Mouse (Mus musculus) cerebellum, adult 9-11 months (tissue): ENCODE data around the gene Gpr153.
"Not testable (repeated sequence)": the region's sequence is repeated elsewhere in the genome, so short reads cannot be mapped to it uniquely, and the experiment has no call there.

Source experiments
- DNase-seq: peaks from one replicate; pipeline ENCODE4 v3.0.0; 2022

The Gpr153 gene

GRCm38 (mm10) chr4:152273621-152274236 lies at the start of gene Gpr153:
Gpr153 (plus strand) TSS chr4:152274232.
- DNase-seq: peak; percentile 71

DNA sequence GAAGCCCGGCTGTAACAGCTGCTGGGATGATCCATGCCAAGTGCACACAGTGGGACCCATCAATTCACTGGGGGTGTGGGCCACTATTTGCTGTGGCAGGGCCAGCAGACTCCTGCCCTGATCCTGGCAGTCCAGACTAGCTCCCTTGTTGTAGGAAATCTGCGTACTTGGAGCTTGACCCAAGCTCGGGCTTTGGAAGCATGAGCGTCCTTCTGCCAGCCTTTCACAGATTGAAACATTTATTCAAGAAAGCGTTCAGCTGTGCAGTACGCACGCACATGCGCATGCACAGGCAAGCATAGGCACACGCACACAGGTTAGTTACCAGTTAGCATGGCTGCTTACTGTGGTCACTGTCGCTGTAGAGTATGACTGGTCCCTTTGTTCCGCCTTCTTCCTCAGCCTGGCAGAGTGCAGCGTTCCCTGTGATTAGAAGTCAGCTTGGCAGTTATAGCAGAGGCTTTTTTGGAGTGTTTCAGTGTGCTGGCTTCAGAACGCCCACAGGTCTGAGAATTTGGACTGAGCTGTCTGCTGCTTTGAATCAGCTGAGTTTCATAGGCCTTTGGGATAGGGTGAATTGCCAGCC lies 47.0 kb upstream of the Gpr153 start:
- DNase-seq: peak; percentile 68

DNA sequence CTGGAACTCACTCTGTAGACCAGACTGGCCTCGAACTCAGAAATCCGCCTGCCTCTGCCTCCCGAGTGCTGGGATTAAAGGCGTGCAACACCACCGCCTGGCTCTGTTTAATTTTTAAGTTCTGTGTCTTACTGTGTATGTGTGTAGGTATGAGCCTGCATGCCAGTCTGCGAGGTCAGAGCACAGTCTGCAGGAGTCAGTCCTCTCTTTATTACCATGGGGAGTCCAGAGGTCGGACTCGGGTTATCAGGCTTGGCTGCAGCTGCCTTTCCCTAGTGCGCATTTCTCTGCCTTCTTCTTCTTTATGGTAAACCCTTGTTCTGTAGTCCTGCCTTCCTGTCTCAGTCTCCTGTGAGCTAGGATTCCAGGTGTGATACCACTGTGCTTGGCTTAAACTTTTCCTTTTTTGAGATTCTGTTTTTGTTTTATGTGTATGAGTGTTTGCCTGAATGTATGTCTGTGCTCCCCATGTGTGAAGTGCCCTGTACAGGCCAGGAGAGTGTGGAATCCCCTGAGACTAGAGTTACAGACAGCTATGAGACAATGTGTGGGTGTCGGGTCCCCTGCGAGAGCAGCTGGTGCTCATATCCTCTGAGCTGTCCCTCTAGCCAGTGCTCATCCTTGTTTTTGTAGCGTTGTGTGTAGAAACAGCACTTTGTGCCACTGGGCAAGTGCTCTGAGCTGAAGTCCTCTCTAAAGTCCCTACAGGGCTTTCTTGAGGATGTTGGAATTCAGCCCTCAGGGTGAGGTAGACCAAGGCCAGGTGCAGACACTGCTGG lies 46.1 kb upstream of the Gpr153 start:
- DNase-seq: no peak

GRCm38 (mm10) chr4:152230331-152230730 lies 43.7 kb upstream of the Gpr153 start:
- DNase-seq: not testable (repeated sequence)

DNA sequence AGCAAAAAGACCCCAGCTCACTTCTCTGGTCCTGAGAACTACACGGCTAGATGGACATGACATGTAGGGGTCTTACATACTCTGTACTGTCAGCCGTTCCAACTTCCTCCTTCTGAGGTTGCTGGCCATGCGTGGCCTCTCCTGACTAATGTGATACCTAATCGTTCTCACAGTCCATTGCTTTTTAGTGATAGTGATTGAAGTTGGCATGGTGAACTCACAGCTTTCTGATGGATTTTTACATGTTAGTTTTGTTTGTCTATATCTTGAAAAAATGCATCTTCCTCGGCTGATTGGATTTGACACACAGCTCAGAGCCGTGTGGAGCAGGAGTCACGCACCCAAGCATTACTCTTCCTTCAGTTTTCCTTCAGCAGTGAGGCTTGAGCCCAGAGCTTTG lies 42.7 kb upstream of the Gpr153 start:
- no peak for DNase-seq

- DNase-seq: peak; percentile 83
Measured at GRCm38 (mm10) chr4:152232411-152232903, 41.6 kb upstream of the Gpr153 start.

DNA sequence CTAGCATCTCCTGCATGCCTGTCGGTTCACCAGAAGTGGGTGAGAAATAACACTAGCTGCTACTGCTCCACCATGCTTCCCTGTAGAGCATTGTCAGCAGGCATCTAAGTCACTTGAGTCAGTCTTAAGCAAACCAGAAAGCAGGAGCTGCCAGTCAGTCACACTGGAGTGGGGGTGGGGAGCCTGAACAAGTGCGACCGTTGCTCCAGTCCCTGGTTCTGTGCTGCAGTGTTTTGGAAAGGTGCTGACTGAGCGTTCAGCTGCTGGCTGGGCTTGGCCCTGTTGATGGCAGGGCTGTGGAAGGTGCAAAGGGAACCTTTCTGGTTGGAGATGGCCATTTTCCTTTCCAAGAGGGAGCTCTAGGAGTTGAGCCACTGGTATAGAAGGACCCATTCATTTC lies 34.1 kb upstream of the Gpr153 start:
- DNase-seq: no peak

- DNase-seq: no peak
Measured at GRCm38 (mm10) chr4:152243241-152243891, 30.7 kb upstream of the Gpr153 start.

DNA sequence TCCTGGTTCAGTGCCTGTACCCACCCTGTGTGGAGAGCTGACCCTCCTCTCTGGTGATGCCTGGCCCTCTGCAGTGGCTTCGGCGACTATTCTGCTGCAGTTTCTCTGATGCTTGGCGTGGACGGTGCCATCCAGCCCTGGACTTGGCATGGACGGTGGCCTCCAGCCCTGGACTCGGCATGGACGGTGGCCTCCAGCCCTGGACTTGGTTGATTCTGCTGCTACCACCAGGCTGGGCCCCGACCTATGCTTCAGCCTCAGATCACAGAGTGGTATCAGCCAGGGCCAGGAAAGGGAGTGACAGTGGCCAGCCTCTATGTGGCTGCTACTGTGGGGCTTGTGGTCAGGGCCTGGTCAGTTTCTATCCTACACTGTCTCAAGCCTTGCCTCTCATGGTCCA lies 30.1 kb upstream of the Gpr153 start:
- DNase-seq: peak; percentile 79

GRCm38 (mm10) chr4:152244545-152245522 lies 29.2 kb upstream of the Gpr153 start:
- no peak for DNase-seq

DNA sequence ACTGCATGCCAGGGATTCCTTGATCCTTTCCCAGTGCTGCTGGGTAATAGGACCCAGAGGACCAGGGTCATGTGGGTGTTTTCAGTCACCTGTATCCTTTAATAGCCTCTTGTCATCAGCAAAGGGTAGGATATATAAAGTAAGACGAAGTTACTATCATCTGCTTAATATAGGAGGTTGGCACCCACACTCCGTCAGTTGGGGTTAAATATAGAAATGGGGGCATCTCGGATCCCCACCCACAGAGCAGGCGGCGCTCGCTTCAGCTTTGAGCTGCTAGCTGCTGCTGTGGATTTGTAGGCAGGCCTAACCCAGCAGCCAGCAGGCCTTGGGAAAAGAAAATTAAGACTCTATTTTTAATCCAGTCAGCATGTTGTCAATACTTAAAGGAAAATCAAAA lies 28.0 kb upstream of the Gpr153 start:
- DNase-seq: no peak

- no peak for DNase-seq
Measured at GRCm38 (mm10) chr4:152247195-152247594, 26.8 kb upstream of the Gpr153 start.

- DNase-seq: no peak
Measured at GRCm38 (mm10) chr4:152250615-152251014, 23.4 kb upstream of the Gpr153 start.

DNA sequence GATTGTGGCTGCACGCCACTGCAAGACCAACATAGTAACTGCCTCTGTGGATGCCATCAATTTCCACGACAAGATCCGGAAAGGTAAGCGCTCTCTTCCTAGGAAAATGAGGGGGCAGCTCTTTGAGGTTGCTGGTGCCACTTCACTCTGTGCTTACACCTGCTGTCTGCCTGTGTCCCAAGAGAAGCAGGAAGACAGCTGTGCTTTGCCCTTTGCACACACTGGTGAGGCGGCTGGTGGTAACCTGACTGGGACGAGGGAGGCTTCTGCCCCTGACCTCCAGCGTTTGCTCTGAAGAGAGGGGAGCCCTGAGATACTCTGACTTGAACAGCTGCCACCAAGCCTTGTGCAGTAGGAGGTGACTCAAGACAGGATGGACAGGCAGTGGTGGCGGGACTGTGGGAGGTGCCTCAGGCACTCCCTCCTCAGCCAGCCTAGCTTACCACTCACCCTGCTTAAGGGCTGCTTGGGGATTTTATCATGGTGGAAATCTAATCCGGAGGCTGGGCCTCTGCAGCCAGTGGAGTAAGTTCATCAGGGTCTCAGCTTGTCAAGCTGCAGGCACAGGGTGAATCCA lies 20.8 kb upstream of the Gpr153 start:
- DNase-seq: no peak

GRCm38 (mm10) chr4:152257070-152257469 lies 17.0 kb upstream of the Gpr153 start:
- peak; percentile 83 for DNase-seq

- DNase-seq: no peak
Measured at GRCm38 (mm10) chr4:152260451-152260850, 13.6 kb upstream of the Gpr153 start.

GRCm38 (mm10) chr4:152262187-152262586 lies 11.8 kb upstream of the Gpr153 start:
- DNase-seq: peak; percentile 52

- DNase-seq: peak; percentile 57
Measured at GRCm38 (mm10) chr4:152263089-152263488, 10.9 kb upstream of the Gpr153 start.

GRCm38 (mm10) chr4:152263512-152264176 lies 10.4 kb upstream of the Gpr153 start:
- peak; percentile 51 for DNase-seq

DNA sequence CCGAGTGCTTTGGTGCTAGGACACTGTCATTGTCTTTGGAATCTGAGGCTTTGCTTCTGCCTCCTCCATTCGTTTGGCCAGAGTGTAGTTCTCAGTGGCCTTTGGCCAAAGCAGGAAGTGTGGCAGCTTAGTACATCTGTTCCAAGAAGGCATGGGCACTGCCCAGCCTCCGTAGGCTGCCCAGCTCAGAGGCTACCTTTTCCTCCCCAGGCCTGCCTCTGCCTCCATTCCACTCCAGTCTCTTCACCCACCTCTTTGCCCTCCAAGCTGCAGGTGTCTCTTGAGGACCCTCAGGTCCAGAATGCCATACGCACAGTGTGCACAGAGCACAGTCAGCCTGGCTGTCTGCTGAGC lies 9.9 kb upstream of the Gpr153 start:
- peak; percentile 72 for DNase-seq

GRCm38 (mm10) chr4:152264867-152265568 lies 9.0 kb upstream of the Gpr153 start:
- peak; percentile 54 for DNase-seq
